Mouse (Mus musculus) right cerebral cortex, postnatal 4 days (tissue): ENCODE data around the gene Tbp.
"Not testable (repeated sequence)": the region's sequence is repeated elsewhere in the genome, so short reads cannot be mapped to it uniquely, and the experiment has no call there.

Experiments
- DNase-seq: peaks from one replicate; pipeline ENCODE4 v3.0.0-alpha.2; 2022

The Tbp gene

DNA sequence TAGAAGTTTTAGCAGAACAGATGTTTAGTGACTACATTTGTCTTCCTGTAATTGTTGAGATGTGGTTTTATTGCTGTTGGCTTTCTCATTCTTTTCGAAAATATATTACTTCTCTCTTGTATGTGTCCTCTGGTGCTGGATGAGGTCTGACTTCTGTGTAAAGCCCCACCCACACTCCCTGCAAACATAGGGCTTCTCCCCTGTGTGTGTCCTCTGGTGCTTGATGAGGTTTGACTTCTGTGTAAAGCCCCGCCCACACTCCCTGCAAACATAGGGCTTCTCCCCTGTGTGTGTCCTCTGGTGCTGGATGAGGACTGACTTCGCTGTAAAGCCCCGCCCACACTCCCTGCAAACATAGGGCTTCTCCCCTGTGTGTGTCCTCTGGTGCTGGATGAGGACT lies 44.2 kb downstream of the Tbp start:
- not testable (repeated sequence) for DNase-seq

DNA sequence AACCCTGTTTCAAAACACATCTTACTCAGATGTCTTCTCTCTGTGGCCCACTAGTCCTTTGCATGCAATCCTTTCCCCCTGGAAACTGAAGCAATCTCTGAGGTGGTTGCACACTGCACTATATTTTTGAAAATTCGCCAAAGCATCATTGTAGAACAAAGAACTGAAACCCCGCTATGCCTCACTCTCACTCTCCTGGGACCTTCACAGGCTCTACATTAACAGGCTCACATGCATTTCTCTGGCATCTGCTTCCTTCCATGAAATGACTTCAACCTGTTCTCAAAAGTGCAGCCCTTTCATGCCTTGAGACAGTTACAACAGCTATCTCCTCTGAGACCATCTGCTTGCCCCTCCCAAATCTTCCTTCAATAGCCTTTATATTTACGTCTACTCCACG lies 46.8 kb downstream of the Tbp start:
- DNase-seq = no peak

DNA sequence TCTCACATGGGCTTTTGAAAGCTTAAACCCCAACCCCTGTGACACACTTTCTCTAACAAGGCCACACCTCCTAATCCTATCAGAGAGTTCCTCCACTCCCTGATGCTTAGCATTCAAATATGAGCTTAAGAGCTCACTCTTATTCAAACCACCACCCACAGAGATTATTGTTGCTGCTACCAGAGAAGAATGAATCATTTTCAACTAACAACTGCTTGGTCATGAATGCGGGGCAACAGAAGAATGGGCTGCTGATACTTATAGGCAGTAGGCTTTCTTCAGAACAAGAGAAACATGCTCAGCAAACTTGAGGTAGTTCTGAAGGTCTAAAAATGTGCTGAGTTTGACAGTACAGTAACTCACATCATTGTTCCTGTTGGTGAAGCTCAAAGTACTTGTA lies 50.0 kb downstream of the Tbp start:
- no peak for DNase-seq

DNA sequence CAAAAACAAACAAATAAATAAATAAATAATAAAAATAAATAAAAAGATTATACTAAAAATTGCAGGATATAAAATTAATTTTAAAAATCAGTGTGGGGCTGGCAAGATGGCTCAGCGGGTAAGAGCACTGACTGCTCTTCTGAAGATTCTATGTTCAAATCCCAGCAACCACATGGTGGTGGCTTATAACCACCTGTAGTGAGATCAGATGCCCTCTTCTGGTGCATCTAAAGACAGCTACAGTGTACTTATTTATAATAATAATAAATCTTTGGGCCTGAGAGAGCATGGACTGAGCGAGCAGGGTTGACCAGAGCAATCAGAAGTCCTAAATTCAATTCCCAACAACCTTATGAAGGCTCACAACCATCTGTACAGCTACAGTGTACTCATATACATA lies 60.3 kb downstream of the Tbp start:
- DNase-seq = no peak

DNA sequence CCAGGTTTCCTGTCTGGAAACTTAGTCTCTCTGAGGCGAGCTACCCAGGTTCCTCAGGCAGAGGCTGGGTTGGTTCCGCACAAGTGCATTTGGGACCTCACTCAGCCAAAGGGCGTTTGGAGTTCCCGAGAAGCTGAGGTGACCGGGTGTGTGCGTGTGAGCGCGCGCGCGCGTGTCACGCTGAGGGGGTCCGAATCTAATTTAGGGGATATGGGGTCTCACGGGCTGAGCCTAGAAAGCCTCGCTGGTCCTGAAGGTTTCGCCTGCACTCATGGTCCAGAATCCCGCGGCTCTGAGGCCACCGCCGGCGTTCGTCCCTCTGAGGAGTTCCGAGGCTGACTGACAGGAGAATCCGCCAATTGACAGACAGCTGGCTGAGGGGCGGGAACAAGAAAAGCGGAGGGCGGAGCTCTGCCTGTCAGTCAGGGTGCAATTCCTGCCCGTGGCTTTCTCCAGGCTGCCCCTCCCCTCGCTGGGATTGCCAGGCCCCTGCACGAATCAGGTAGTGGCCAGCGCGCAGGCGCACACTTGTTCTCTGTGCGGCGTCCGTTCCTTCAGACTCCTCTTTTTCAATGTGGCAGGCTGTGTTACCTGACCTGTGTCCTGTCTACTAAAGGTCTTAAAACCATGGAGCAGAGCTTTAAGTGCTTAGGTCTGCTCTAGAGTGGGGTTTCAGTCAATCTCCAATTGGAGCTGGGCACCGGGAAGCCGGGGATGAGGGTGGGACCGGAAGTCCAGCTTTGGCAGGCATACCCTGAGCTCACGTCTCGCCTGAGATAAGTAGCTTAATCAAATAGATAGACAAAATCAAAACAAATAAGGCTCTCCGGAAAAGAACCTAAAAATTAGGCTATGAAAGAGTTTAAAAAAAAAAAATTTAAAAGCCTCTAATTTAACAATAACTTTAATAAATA lies 64.6 kb downstream of the Tbp start, which contains the start of gene Prdm9:
Gene Prdm9, minus strand, starts transcription at position 341 of the 914 bp plus-strand sequence.
- peak; percentile 99 for DNase-seq

DNA sequence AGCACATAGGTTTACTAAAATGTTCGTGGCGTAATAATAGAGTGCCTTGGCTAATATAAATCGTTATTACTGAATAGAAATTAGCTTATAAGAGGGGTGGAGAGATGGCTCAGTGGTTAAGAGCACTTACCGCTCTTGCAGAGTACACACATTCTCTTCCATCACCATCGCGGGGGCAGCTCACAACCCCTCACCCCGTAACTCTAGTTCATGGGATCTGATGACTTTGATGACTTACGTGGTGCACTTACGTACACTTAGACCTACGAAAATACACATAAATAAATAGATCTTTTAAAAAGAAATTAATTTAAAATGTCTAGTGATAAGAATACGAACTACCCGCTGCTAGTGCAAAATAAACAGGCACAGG lies 65.2 kb downstream of the Tbp start:
- DNase-seq = peak; percentile 8

DNA sequence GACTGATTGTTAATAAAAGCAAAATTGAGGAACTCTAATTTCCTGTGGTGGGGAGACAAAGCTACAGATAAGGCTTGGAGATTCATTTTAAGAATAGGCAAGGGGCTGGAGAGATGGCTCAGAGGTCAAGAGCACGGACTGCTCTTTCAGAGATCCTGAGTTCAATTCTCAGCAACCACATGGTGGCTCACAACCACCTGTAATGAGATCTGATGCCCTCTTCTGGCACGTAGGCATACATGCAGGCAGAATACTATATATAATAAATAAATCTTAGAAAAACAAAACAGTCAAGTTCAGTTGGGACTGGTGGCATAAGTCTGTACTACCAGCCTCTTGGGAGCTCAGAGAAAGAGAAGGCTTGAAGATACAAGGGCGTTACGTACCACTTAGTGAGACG lies 67.2 kb downstream of the Tbp start:
- no peak for DNase-seq

DNA sequence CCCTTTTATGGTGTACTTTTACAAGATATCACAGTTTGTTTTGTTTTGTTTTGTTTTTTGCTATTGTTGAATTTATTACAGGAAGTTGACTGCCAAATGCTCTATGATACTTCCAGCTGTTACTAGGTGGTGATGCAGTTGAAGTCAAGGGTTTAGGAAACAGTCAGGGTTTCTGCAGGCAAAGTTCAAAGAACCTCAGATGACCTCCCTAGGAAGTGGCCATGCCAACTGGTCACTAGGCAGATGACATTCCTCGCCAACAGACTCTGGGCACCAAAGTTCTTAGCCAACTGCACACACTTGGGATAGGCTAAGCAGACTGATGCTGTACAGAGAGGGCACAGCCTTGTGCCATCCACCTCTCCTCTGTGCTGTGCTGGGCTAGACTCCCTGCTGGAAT lies 75.4 kb downstream of the Tbp start:
- no peak for DNase-seq

DNA sequence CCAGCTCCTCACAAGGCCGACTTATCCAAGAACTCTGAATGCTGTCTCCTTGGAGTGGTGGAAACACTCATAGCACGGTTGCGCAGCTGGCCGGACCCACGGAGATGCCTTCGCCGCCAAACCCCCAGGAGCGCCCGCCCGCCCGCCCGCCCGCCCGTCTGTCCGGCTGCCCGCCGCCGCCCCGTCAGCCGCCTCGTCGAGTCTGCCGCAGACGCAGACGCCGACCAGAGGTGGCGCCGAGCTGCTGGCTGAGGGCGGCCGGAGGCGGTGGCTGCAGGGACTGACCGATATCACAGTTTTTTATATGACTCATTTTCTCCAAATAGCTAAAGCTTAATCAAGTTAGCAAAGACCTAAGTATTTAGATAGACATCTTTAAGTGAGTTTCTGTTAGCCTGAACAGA lies 77.6 kb downstream of the Tbp start:
- peak; percentile 18 for DNase-seq
